Mouse (Mus musculus) lung, embryonic 16.5 days (tissue): Measurements from ENCODE around the gene Ipo9. TPM values are rescaled to one million over a fixed set of nuclear protein-coding genes. Genes with fewer than 3 reads are reported as not detected.

Experiments
- ATAC-seq: fragments of 200-750 bp; cut with Nextera tagmentation; 2 replicates; pipeline ENCODE4 v1.8.0; 2017; ENCODE audit warnings: low read depth, mild to moderate bottlenecking, moderate library complexity
- H3K27ac ChIP-seq: fragments of 300-500 bp; sonication (generic); 2 replicates; pipeline ENCODE4 v1.5.1; 2014; ENCODE audit warnings: mild to moderate bottlenecking, control low read depth, low read length
- H3K27me3 ChIP-seq: fragments of 300-500 bp; sonication (generic); 2 replicates; pipeline ENCODE4 v1.6.1; 2014; ENCODE audit warnings: low read depth, low read length, mixed read lengths; ENCODE audit not compliant: control insufficient read depth, insufficient read depth
- H3K36me3 ChIP-seq: fragments of 300-500 bp; sonication (generic); 2 replicates; pipeline ENCODE4 v1.6.1; 2014; ENCODE audit warnings: low read length; ENCODE audit not compliant: control insufficient read depth, insufficient read depth
- H3K4me1 ChIP-seq: fragments of 300-500 bp; sonication (generic); replicated peaks from 2 replicates; pipeline ENCODE4 v1.6.1; 2014; ENCODE audit warnings: low read length, mixed read lengths; ENCODE audit not compliant: control insufficient read depth, insufficient read depth
- H3K4me2 ChIP-seq: fragments of 300-500 bp; sonication (generic); 2 replicates; pipeline ENCODE4 v1.6.1; 2014; ENCODE audit warnings: low read depth, low read length, control low read depth
- H3K4me3 ChIP-seq: fragments of 300-500 bp; sonication (generic); 2 replicates; pipeline ENCODE4 v1.5.1; 2014; ENCODE audit warnings: mild to moderate bottlenecking, low read length, control low read depth
- H3K9ac ChIP-seq: fragments of 300-500 bp; sonication (generic); 2 replicates; pipeline ENCODE4 v1.6.1; 2014; ENCODE audit warnings: low read length, control low read depth
- H3K9me3 ChIP-seq: fragments of 300-500 bp; sonication (generic); 2 replicates; pipeline ENCODE4 v1.6.1; 2016; ENCODE audit warnings: low read length; ENCODE audit not compliant: control insufficient read depth
- WGBS: fragments of 180-500 bp; shearing (Covaris S2); extraction: QIAGEN DNeasy Blood & Tissue Kit; methylation state at CpG from one replicate; pipeline ENCODE4 v1.1.7; 2014; 5-methylcytosine and 5-hydroxymethylcytosine counted together
- microRNA-seq: library from miRNA; unstranded; fragments of <30 nt; microRNA quantifications from one replicate; pipeline ENCODE4, GENCODE M21; 2016
- polyA plus RNA-seq: library from polyadenylated mRNA; unstranded; fragments of >200 nt; fragmentation: Nextera tagmentation; extraction: Ambion mirVana; gene quantifications from 2 replicates; pipeline ENCODE4 v1.2.1, GENCODE M21; 2015

The Ipo9 gene
- polyA plus RNA-seq, 1 experiment from 2014 or later = 109 TPM

DNA sequence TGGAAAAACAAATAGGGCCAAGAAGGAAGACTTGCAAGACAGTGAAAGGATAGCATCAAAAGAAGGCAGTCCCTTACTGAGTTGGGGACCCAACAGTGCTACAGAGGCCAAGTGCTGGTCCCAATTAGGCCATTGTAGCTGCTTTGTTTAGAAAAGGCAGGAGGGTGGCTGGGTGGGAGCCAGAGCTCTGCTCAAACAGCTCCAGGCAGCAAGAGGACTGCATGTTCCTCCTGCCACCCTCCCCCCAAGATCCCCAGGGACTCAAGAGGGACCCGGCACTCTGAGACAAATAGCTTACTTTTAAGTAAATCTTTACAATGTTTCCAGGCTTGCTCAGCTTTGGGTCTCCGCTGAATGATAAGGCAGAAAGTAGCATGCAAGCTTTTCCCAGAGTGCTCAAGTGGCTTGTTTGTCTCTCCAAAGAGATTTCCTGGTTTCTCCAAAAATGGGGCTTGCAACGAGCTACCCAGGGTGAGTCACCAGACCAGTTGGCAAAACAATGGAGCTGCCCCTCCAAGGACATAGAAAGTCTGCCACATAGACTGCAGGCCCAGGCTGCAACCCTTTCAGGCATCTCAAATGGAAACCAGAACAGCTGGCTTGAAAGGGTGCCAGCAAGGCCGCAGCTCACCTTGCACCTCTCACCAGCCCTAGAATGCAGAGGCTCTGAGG is 82.7 kb downstream of the Ipo9 start:
- 28% methylated on average over 4 of the region's 4 CpGs for WGBS

DNA sequence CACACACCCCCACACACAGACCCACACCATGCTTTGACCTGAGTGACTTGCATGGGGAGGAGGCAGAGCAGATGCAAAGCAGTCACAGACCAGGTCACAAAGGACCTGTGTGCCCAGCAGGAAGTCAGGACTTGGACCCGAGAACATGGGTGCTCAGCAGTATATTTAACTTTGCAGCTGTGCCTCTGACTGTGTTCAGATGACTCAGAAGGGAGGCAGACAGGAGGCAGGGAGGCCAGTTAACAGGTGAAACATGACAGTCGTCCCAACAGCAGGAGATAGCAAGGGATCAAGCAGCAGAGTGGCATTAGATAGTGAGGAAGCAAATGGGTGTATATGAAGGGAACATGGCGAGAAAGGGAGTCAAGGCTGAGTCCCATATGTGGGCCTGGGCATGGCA is 83.4 kb downstream of the Ipo9 start:
- H3K4me3 ChIP-seq = no peak overlapping the region
- 58% methylated on average over 3 of the region's 3 CpGs for WGBS
- peaks cover 9% of the 10 kb centered on the region for H3K4me1 ChIP-seq
- H3K4me2 ChIP-seq = no peak overlapping the region
- ATAC-seq = no peak
- H3K9ac ChIP-seq = no peak overlapping the region
- H3K27me3 ChIP-seq = no peaks in the 10 kb centered on the region
- H3K9me3 ChIP-seq = no peaks in the 10 kb centered on the region
- no peaks in the 10 kb centered on the region for H3K36me3 ChIP-seq
- peak overlapping the region; percentile 88 for H3K27ac ChIP-seq

More for the DNA sequence above, 82.7 kb downstream of the Ipo9 start:
- Histone ChIP-seq H3K27me3 (no peaks in the 10 kb centered on the region), H3K4me3 (no peak overlapping the region), H3K4me2 (peak overlapping the region; percentile 4; the same call in 1 of the 2 replicates), H3K4me1 (peaks cover 9% of the 10 kb centered on the region), H3K27ac (peak overlapping the region; percentile 88), H3K9ac (no peak overlapping the region), H3K9me3 (no peaks in the 10 kb centered on the region), H3K36me3 (no peaks in the 10 kb centered on the region)
- ATAC-seq = peak; percentile 84

DNA sequence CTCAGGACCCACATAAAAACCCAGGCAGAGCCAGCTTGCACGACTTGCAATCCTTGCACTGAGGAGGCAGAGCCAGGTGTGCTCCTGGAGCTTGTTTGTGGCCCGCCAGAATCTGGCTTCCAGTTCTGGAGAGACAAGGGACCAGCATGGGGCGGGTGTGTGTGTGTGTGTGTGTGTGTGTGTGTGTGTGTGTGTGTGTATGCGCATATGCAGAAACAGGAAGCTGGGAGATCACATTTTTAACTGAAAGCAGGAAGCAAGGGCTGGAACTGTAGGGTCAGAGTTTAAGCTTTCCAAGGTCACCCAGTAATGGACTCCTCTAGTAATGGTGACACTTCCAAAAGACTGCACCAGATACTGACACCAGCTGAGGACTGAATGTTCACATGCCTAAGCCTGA is 86.3 kb downstream of the Ipo9 start:
- WGBS = 54% methylated on average over 4 of the region's 4 CpGs
- no peak overlapping the region for H3K4me3 ChIP-seq
- ATAC-seq = no peak
- H3K27me3 ChIP-seq = no peaks in the 10 kb centered on the region
- no peak overlapping the region for H3K4me2 ChIP-seq
- no peak overlapping the region for H3K27ac ChIP-seq
- peaks cover 9% of the 10 kb centered on the region for H3K4me1 ChIP-seq
- H3K9ac ChIP-seq = no peak overlapping the region
- H3K9me3 ChIP-seq = no peaks in the 10 kb centered on the region
- H3K36me3 ChIP-seq = no peaks in the 10 kb centered on the region

DNA sequence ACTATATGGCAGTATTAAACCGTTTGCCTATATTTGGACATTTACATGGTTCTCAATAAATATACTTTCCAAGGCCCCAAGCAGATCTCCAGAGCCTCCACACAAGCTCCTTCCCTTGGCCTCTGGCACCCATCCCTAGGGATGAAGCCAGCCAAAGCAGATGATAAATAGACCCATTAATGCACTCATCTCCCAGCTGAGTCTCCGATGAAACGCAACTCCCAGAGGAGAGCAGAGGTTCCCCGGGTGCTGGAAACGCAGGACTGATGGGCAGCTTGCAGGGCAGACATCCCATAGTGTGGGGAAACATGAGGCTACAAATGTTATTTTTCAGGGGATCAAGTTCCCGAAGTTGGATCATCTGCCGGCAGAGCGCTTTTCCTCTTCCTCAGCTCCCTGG is 88.4 kb downstream of the Ipo9 start:
- no peak for ATAC-seq
- 0 out of 2 replicates have a peak overlapping the region, but pooled peaks have one; percentile 3 for H3K27ac ChIP-seq
- WGBS = 55% methylated on average over 8 of the region's 8 CpGs
- no peaks in the 10 kb centered on the region for H3K9me3 ChIP-seq
- H3K27me3 ChIP-seq = no peaks in the 10 kb centered on the region
- H3K4me3 ChIP-seq = no peak overlapping the region
- H3K4me1 ChIP-seq = no peaks in the 10 kb centered on the region; the same call in 1 of the 2 replicates
- no peaks in the 10 kb centered on the region for H3K36me3 ChIP-seq
- no peak overlapping the region for H3K9ac ChIP-seq
- no peak overlapping the region for H3K4me2 ChIP-seq

Small RNA genes within 50 kb of the gene (microRNA-seq; reads per million reads assigned to microRNA genes)
- gene Mir1231 = 0.59 reads per million

Other genes starting within 250 kb of the Ipo9 start
- gene Elf3, start 171.9 kb downstream of the Ipo9 start, polyA plus RNA-seq = 32.9 and 35.7 TPM in 2 replicates
- 96.0 and 108 TPM in 2 replicates for gene Rnpep, start 146.4 kb downstream of the Ipo9 start, polyA plus RNA-seq
- 185 and 187 TPM in 2 replicates for gene Timm17a, start 116.7 kb downstream of the Ipo9 start, polyA plus RNA-seq
- 3.9 and 4.1 TPM in 2 replicates for gene Lmod1, start 105.7 kb downstream of the Ipo9 start, polyA plus RNA-seq
- gene Shisa4, start 55.3 kb downstream of the Ipo9 start, polyA plus RNA-seq = 24.4 and 25.4 TPM in 2 replicates
- 10.8 and 11.5 TPM in 2 replicates for gene Nav1, start 176.8 kb upstream of the Ipo9 start, polyA plus RNA-seq